Mouse (Mus musculus) G1E (cell line): ENCODE data around the gene Lrrc49. TPM values are rescaled to one million over a fixed set of nuclear protein-coding genes. Genes with fewer than 3 reads are reported as not detected.

Experiments used
- ATAC-seq: 2 replicates; pipeline ENCODE4 v1.8.0; 2016; ENCODE audit warnings: mild to moderate bottlenecking; ENCODE audit not compliant: insufficient number of reproducible peaks, poor library complexity, low FRiP score, severe bottlenecking; ENCODE audit errors: extremely low read depth
- DNase-seq: peaks from one replicate; pipeline ENCODE4 v3.0.0; 2012; ENCODE audit warnings: low spot score
- H3K27me3 ChIP-seq: 2 replicates; pipeline ENCODE4 v1.6.1; 2012; ENCODE audit warnings: mild to moderate bottlenecking, low read length, inconsistent platforms; ENCODE audit not compliant: insufficient read depth
- H3K36me3 ChIP-seq: replicated peaks from 2 replicates; pipeline ENCODE3; 2012; ENCODE audit warnings: mild to moderate bottlenecking, inconsistent platforms
- H3K4me1 ChIP-seq: 2 replicates; pipeline ENCODE4 v1.6.1; 2012; ENCODE audit warnings: low read depth, low read length, inconsistent platforms, mixed read lengths; ENCODE audit not compliant: insufficient read depth
- H3K4me3 ChIP-seq: 2 replicates; pipeline ENCODE4 v1.5.1; 2012; ENCODE audit warnings: low read depth, mild to moderate bottlenecking, inconsistent platforms, low read length, moderate library complexity, mixed read lengths
- H3K9me3 ChIP-seq: replicated peaks from 2 replicates; pipeline ENCODE4 v1.6.1; 2012; ENCODE audit warnings: inconsistent platforms
- CTCF ChIP-seq: IDR thresholded peaks from 2 replicates; pipeline ENCODE4 v1.5.1; 2012; ENCODE audit warnings: low read depth, low read length, inconsistent platforms, mixed read lengths
- GATA1 ChIP-seq: IDR thresholded peaks from 2 replicates; pipeline ENCODE4 v1.6.1; 2012; ENCODE audit warnings: borderline replicate concordance, low read length, inconsistent platforms, mixed read lengths
- GATA2 ChIP-seq: IDR thresholded peaks from 2 replicates; pipeline ENCODE4 v1.6.1; 2012; ENCODE audit warnings: low read depth, low read length, inconsistent platforms, borderline replicate concordance
- POLR2AphosphoS5 ChIP-seq: IDR thresholded peaks from 2 replicates; pipeline ENCODE4 v1.6.1; 2012; ENCODE audit warnings: low read depth, low read length, inconsistent platforms; ENCODE audit not compliant: insufficient replicate concordance
- TAL1 ChIP-seq: conservative IDR thresholded peaks from 2 replicates; pipeline ENCODE4 v1.6.1; 2012; ENCODE audit warnings: low read depth, low read length, inconsistent platforms, mixed read lengths
- polyA plus RNA-seq: library from polyadenylated mRNA; stranded (reverse); fragments of >175 nt; gene quantifications from 2 replicates; pipeline ENCODE4 v1.2.3, GENCODE M21; 2012
- total RNA-seq, 2 experiments: library from RNA; stranded (forward) in 1 of 2; stranded (reverse) in 1 of 2; fragments of 200-1000 nt in 1 of 2; fragments of >200 nt in 1 of 2; fragmentation: Nextera tagmentation in 1 of 2; gene quantifications; 2 replicates each; pipeline ENCODE4 v1.2.3; 2014 to 2017

Lrrc49 gene
- total and polyA plus RNA-seq, 3 experiments = 0.11 to 2.5 (median 1.1) TPM

GRCm38 (mm10) chr9:60616359-60616758 is 71.6 kb downstream of the Lrrc49 start:
- Histone ChIP-seq H3K36me3 (no peaks in the 10 kb centered on the region), H3K9me3 (no peaks in the 10 kb centered on the region), H3K4me1 (no peaks in the 10 kb centered on the region), H3K4me3 (no peak overlapping the region), H3K27me3 (peaks cover 7% of the 10 kb centered on the region)
- ATAC-seq (no peak), DNase-seq (no peak)
- no peak for TF ChIP-seq CTCF
- TF ChIP-seq POLR2AphosphoS5 = no peak
- TF ChIP-seq GATA1 = no peak
- TF ChIP-seq TAL1 = no peak
- TF ChIP-seq GATA2 = no peak

- ATAC-seq (no peak), DNase-seq (no peak)
- Histone ChIP-seq H3K9me3 (no peaks in the 10 kb centered on the region), H3K27me3 (peaks cover 25% of the 10 kb centered on the region), H3K36me3 (no peaks in the 10 kb centered on the region), H3K4me1 (no peaks in the 10 kb centered on the region), H3K4me3 (no peak overlapping the region)
- no peak for TF ChIP-seq TAL1
- no peak for TF ChIP-seq CTCF
- no peak for TF ChIP-seq POLR2AphosphoS5
- no peak for TF ChIP-seq GATA1
- TF ChIP-seq GATA2 = no peak
Observed at GRCm38 (mm10) chr9:60612260-60612659, 75.7 kb downstream of the Lrrc49 start.

- Histone ChIP-seq H3K36me3 (no peaks in the 10 kb centered on the region), H3K4me3 (no peak overlapping the region), H3K4me1 (no peaks in the 10 kb centered on the region), H3K9me3 (no peaks in the 10 kb centered on the region), H3K27me3 (peaks cover 21% of the 10 kb centered on the region)
- no peak for TF ChIP-seq TAL1
- TF ChIP-seq GATA1 = no peak
- TF ChIP-seq POLR2AphosphoS5 = no peak
- no peak for TF ChIP-seq GATA2
- no peak for TF ChIP-seq CTCF
- ATAC-seq = no peak
- DNase-seq = no peak
Observed at GRCm38 (mm10) chr9:60610194-60610593, 77.8 kb downstream of the Lrrc49 start.

- DNase-seq = no peak
- Histone ChIP-seq H3K36me3 (no peaks in the 10 kb centered on the region), H3K4me3 (no peak overlapping the region), H3K4me1 (no peaks in the 10 kb centered on the region), H3K27me3 (peaks cover 27% of the 10 kb centered on the region), H3K9me3 (no peaks in the 10 kb centered on the region)
- TF ChIP-seq CTCF (no peak), GATA1 (no peak), POLR2AphosphoS5 (no peak), TAL1 (no peak), GATA2 (no peak)
- ATAC-seq = no peak
Observed at GRCm38 (mm10) chr9:60608857-60609256, 79.1 kb downstream of the Lrrc49 start.

GRCm38 (mm10) chr9:60608086-60608485 is 79.9 kb downstream of the Lrrc49 start:
- ATAC-seq (no peak), DNase-seq (no peak)
- H3K4me3 ChIP-seq = no peak overlapping the region
- no peaks in the 10 kb centered on the region for H3K4me1 ChIP-seq
- no peaks in the 10 kb centered on the region for H3K36me3 ChIP-seq
- peaks cover 27% of the 10 kb centered on the region for H3K27me3 ChIP-seq
- TF ChIP-seq POLR2AphosphoS5 (no peak), GATA2 (no peak), GATA1 (no peak), CTCF (no peak), TAL1 (no peak)
- H3K9me3 ChIP-seq = no peaks in the 10 kb centered on the region

- Histone ChIP-seq H3K4me1 (peaks cover 3% of the 10 kb centered on the region), H3K27me3 (peaks cover 39% of the 10 kb centered on the region), H3K9me3 (no peaks in the 10 kb centered on the region), H3K4me3 (no peak overlapping the region), H3K36me3 (no peaks in the 10 kb centered on the region)
- ATAC-seq = no peak
- no peak for DNase-seq
- TF ChIP-seq POLR2AphosphoS5 (no peak), CTCF (no peak), GATA1 (no peak), GATA2 (no peak), TAL1 (no peak)
Observed at GRCm38 (mm10) chr9:60604971-60605370, 83.0 kb downstream of the Lrrc49 start.
